Mouse (Mus musculus) heart, postnatal 0 days (tissue): ENCODE data around the gene Tfeb. TPM values are rescaled to one million over a fixed set of nuclear protein-coding genes. Genes with fewer than 3 reads are reported as not detected.

Source experiments
- ATAC-seq: fragments of 200-750 bp; cut with Nextera tagmentation; 2 replicates; pipeline ENCODE4 v1.8.0; 2017; ENCODE audit warnings: low read depth, moderate number of reproducible peaks, moderate library complexity; ENCODE audit not compliant: insufficient read depth
- DNase-seq: peaks from one replicate; pipeline ENCODE4 v3.0.0-alpha.2; 2016; ENCODE audit warnings: low spot score
- H3K27ac ChIP-seq: fragments of 300-500 bp; sonication (generic); 2 replicates; pipeline ENCODE4 v1.5.1; 2014; ENCODE audit warnings: low read depth, mild to moderate bottlenecking
- H3K27me3 ChIP-seq: fragments of 300-500 bp; sonication (generic); 2 replicates; pipeline ENCODE4 v1.6.1; 2014; ENCODE audit warnings: low read length, mixed read lengths; ENCODE audit not compliant: control insufficient read depth, insufficient read depth
- H3K36me3 ChIP-seq: fragments of 300-500 bp; sonication (generic); replicated peaks from 2 replicates; pipeline ENCODE4 v1.6.1; 2014; ENCODE audit warnings: low read length, mixed read lengths; ENCODE audit not compliant: control insufficient read depth, insufficient read depth
- H3K4me1 ChIP-seq: fragments of 300-500 bp; sonication (generic); 2 replicates; pipeline ENCODE4 v1.6.1; 2014; ENCODE audit warnings: antibody characterized with exemption; ENCODE audit not compliant: control insufficient read depth, insufficient read depth
- H3K4me2 ChIP-seq: fragments of 300-500 bp; sonication (generic); 2 replicates; pipeline ENCODE4 v1.6.1; 2014; ENCODE audit warnings: low read depth, mild to moderate bottlenecking, low read length, moderate library complexity
- H3K4me3 ChIP-seq: fragments of 300-500 bp; sonication (generic); 2 replicates; pipeline ENCODE4 v1.5.1; 2014; ENCODE audit warnings: low read depth, low read length
- H3K9ac ChIP-seq: fragments of 300-500 bp; sonication (generic); replicated peaks from 2 replicates; pipeline ENCODE4 v1.6.1; 2014; ENCODE audit warnings: low read depth, low read length, mixed read lengths
- H3K9me3 ChIP-seq: fragments of 300-500 bp; sonication (generic); replicated peaks from 2 replicates; pipeline ENCODE4 v1.6.1; 2016; ENCODE audit warnings: low read length; ENCODE audit not compliant: control insufficient read depth
- CTCF ChIP-seq: IDR thresholded peaks from 2 replicates; pipeline ENCODE4 v1.5.1; 2016; ENCODE audit warnings: antibody characterized with exemption, control low read depth, low read depth
- EP300 ChIP-seq: IDR thresholded peaks from 2 replicates; pipeline ENCODE4 v1.6.1; 2016; ENCODE audit warnings: antibody characterized with exemption, low read depth
- WGBS: fragments of 180-500 bp; shearing (Covaris S2); extraction: QIAGEN DNeasy Blood & Tissue Kit; methylation state at CpG from one replicate; pipeline ENCODE4 v1.1.7; 2014; 5-methylcytosine and 5-hydroxymethylcytosine counted together
- polyA plus RNA-seq: library from polyadenylated mRNA; unstranded; fragments of >200 nt; fragmentation: Nextera tagmentation; extraction: Ambion mirVana; gene quantifications from 2 replicates; pipeline ENCODE4 v1.2.1, GENCODE M21; 2015
- total RNA-seq: library from RNA; depleted of rRNA; stranded (reverse); fragments of >200 nt; gene quantifications from 2 replicates; pipeline ENCODE4 v1.2.3, GENCODE M21; 2014; ENCODE audit warnings: low replicate concordance

The Tfeb gene
- total and polyA plus RNA-seq, 2 experiments from 2014 or later, result 27.9 to 42.4 TPM

- no peak for TF ChIP-seq CTCF
- H3K27ac ChIP-seq, result no peak overlapping the region
- H3K4me2 ChIP-seq, result no peak overlapping the region
- peaks cover 11% of the 10 kb centered on the region; the same call in 1 of the 2 replicates for H3K4me1 ChIP-seq
- WGBS, result 90% methylated on average over 10 of the region's 10 CpGs
- H3K9ac ChIP-seq, result no peak overlapping the region
- ATAC-seq (no peak), DNase-seq (no peak)
- peaks cover 19% of the 10 kb centered on the region; the same call in 1 of the 2 replicates for H3K36me3 ChIP-seq
- H3K4me3 ChIP-seq, result no peak overlapping the region
- no peaks in the 10 kb centered on the region for H3K9me3 ChIP-seq
- H3K27me3 ChIP-seq, result no peaks in the 10 kb centered on the region
Observed at GRCm38 (mm10) chr17:47698156-47698555, 38.7 kb upstream of the Tfeb start.

- Histone ChIP-seq H3K27me3 (no peaks in the 10 kb centered on the region), H3K9ac (no peak overlapping the region), H3K27ac (no peak overlapping the region), H3K4me3 (no peak overlapping the region), H3K9me3 (no peaks in the 10 kb centered on the region), H3K36me3 (peaks cover 23% of the 10 kb centered on the region; the same call in 1 of the 2 replicates), H3K4me2 (no peak overlapping the region), H3K4me1 (peaks cover 10% of the 10 kb centered on the region; the same call in 1 of the 2 replicates)
- 72% methylated on average over 2 of the region's 2 CpGs for WGBS
- ATAC-seq, result no peak
- TF ChIP-seq CTCF (no peak), EP300 (no peak)
- no peak for DNase-seq
Observed at GRCm38 (mm10) chr17:47699055-47699454, 37.8 kb upstream of the Tfeb start.

- TF ChIP-seq CTCF (no peak), EP300 (no peak)
- Histone ChIP-seq H3K4me1 (no peaks in the 10 kb centered on the region), H3K4me2 (no peak overlapping the region), H3K4me3 (no peak overlapping the region), H3K36me3 (peaks cover 23% of the 10 kb centered on the region; the same call in 1 of the 2 replicates), H3K9me3 (no peaks in the 10 kb centered on the region), H3K9ac (no peak overlapping the region), H3K27me3 (no peaks in the 10 kb centered on the region), H3K27ac (no peak overlapping the region)
- 79% methylated on average over 9 of the region's 9 CpGs for WGBS
- ATAC-seq (no peak), DNase-seq (no peak)
Observed at GRCm38 (mm10) chr17:47701793-47702192, 35.0 kb upstream of the Tfeb start.

GRCm38 (mm10) chr17:47702548-47703345 is 34.1 kb upstream of the Tfeb start:
- DNase-seq (no peak), ATAC-seq (no peak)
- WGBS, result 51% methylated on average over 28 of the region's 28 CpGs
- no peak overlapping the region for H3K9ac ChIP-seq
- no peaks in the 10 kb centered on the region for H3K27me3 ChIP-seq
- H3K27ac ChIP-seq, result no peak overlapping the region
- TF ChIP-seq CTCF, result no peak
- no peak for TF ChIP-seq EP300
- H3K4me1 ChIP-seq, result no peaks in the 10 kb centered on the region
- H3K4me2 ChIP-seq, result no peak overlapping the region
- peaks cover 23% of the 10 kb centered on the region; the same call in 1 of the 2 replicates for H3K36me3 ChIP-seq
- no peaks in the 10 kb centered on the region for H3K9me3 ChIP-seq
- no peak overlapping the region for H3K4me3 ChIP-seq

DNA sequence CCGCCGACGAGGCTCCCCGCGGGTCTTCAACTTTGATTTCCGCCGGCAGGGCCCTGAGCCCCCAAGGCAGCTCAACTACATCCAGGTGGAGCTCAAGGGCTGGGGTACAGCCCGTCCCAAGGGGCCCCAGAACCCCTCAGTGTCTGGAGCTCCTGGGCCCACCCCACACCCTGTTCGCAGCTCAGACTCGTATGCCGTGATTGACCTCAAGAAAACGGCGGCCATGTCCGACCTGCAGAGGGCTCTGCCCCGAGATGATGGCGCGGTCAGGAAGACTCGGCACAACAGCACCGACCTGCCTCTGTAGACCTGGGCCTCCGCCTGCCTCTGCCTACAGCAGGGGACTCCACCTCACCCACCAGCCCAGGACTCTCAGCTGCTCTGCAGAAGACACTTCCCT is 33.3 kb upstream of the Tfeb start:
- Histone ChIP-seq H3K4me2 (no peak overlapping the region), H3K9ac (no peak overlapping the region), H3K4me1 (no peaks in the 10 kb centered on the region), H3K27me3 (no peaks in the 10 kb centered on the region), H3K9me3 (no peaks in the 10 kb centered on the region), H3K4me3 (no peak overlapping the region), H3K27ac (no peak overlapping the region), H3K36me3 (peaks cover 20% of the 10 kb centered on the region; the same call in 1 of the 2 replicates)
- DNase-seq (no peak), ATAC-seq (no peak)
- no peak for TF ChIP-seq EP300
- TF ChIP-seq CTCF, result no peak
- WGBS, result 31% methylated on average over 20 of the region's 20 CpGs

GRCm38 (mm10) chr17:47704692-47705091 is 32.1 kb upstream of the Tfeb start:
- 78% methylated on average over 4 of the region's 4 CpGs for whole genome bisulfite sequencing
- DNase-seq (no peak), ATAC-seq (no peak)
- H3K4me2 ChIP-seq, result no peak overlapping the region
- H3K36me3 ChIP-seq, result peaks cover 19% of the 10 kb centered on the region; the same call in 1 of the 2 replicates
- no peaks in the 10 kb centered on the region for H3K9me3 ChIP-seq
- no peak overlapping the region for H3K27ac ChIP-seq
- no peaks in the 10 kb centered on the region for H3K27me3 ChIP-seq
- no peak overlapping the region for H3K9ac ChIP-seq
- H3K4me3 ChIP-seq, result no peak overlapping the region
- TF ChIP-seq EP300 (no peak), CTCF (no peak)
- no peaks in the 10 kb centered on the region for H3K4me1 ChIP-seq
